Mouse (Mus musculus): ENCODE results near the gene Hsd17b14. TPM values are rescaled to one million over a fixed set of nuclear protein-coding genes. Genes with fewer than 3 reads are reported as not detected.
"Not testable (repeated sequence)": the region's sequence is repeated elsewhere in the genome, so short reads cannot be mapped to it uniquely, and the experiment has no call there.

The Hsd17b14 gene
- polyA plus RNA-seq, 1 experiment from 2014 or later = 0.14 TPM

GRCm38 (mm10) chr7:45521728-45522184 lies 32.9 kb upstream of the Hsd17b14 start:
- 0% methylated on average over 28 of the region's 28 CpGs for WGBS

GRCm38 (mm10) chr7:45522194-45522752 lies 32.4 kb upstream of the Hsd17b14 start:
- H3K9ac ChIP-seq = 0 out of 2 replicates have a peak overlapping the region, but pooled peaks have one; percentile 70
- peaks cover 3% of the 10 kb centered on the region; the same call in 1 of the 2 replicates for H3K36me3 ChIP-seq (ENCODE audit: poor library complexity, severe bottlenecking)
- peak overlapping the region; percentile 61 for H3K4me2 ChIP-seq
- H3K27ac ChIP-seq = no peak overlapping the region; the same call in 1 of the 2 replicates
- 58% methylated on average over 16 of the region's 16 CpGs for WGBS
- ATAC-seq = 0 out of 2 replicates have a peak, but pooled peaks have one; percentile 1
- peak overlapping the region; percentile 54 for H3K4me3 ChIP-seq
- peaks cover 33% of the 10 kb centered on the region for H3K4me1 ChIP-seq
- no peaks in the 10 kb centered on the region for H3K27me3 ChIP-seq
- no peaks in the 10 kb centered on the region for H3K9me3 ChIP-seq (replicated peaks)

More at GRCm38 (mm10) chr7:45521728-45522184, 32.9 kb upstream of the Hsd17b14 start:
- peak overlapping the region; percentile 54 for H3K4me3 ChIP-seq
- peak overlapping the region; percentile 70 for H3K9ac ChIP-seq
- H3K27ac ChIP-seq = peak overlapping the region; percentile 82
- no peaks in the 10 kb centered on the region for H3K9me3 ChIP-seq (replicated peaks)
- H3K4me1 ChIP-seq = peaks cover 33% of the 10 kb centered on the region
- H3K27me3 ChIP-seq = no peaks in the 10 kb centered on the region
- peak; percentile 92 for ATAC-seq
- H3K4me2 ChIP-seq = peak overlapping the region; percentile 61
- peaks cover 3% of the 10 kb centered on the region; the same call in 1 of the 2 replicates for H3K36me3 ChIP-seq (ENCODE audit: poor library complexity, severe bottlenecking)

GRCm38 (mm10) chr7:45522957-45523676 lies 31.6 kb upstream of the Hsd17b14 start:
- peaks cover 33% of the 10 kb centered on the region for H3K4me1 ChIP-seq
- H3K27me3 ChIP-seq = no peaks in the 10 kb centered on the region
- peak overlapping the region; percentile 21; the same call in 1 of the 2 replicates for H3K9ac ChIP-seq
- H3K4me2 ChIP-seq = no peak overlapping the region
- H3K9me3 ChIP-seq (replicated peaks) = no peaks in the 10 kb centered on the region
- no peak for ATAC-seq
- WGBS = 79% methylated on average over 18 of the region's 18 CpGs
- H3K36me3 ChIP-seq (ENCODE audit: poor library complexity, severe bottlenecking) = peaks cover 3% of the 10 kb centered on the region; the same call in 1 of the 2 replicates
- H3K27ac ChIP-seq = no peak overlapping the region
- no peak overlapping the region for H3K4me3 ChIP-seq

GRCm38 (mm10) chr7:45523678-45524170 lies 31.0 kb upstream of the Hsd17b14 start:
- 82% methylated on average over 13 of the region's 13 CpGs for WGBS

GRCm38 (mm10) chr7:45524841-45525621 lies 29.7 kb upstream of the Hsd17b14 start:
- Histone ChIP-seq H3K4me2 (peak overlapping the region; percentile 83), H3K9ac (peak overlapping the region; percentile 83)

More at GRCm38 (mm10) chr7:45523678-45524170, 31.0 kb upstream of the Hsd17b14 start:
- Histone ChIP-seq H3K27me3 (no peaks in the 10 kb centered on the region), H3K4me1 (peaks cover 33% of the 10 kb centered on the region), H3K27ac (no peak overlapping the region), H3K4me2 (no peak overlapping the region), H3K4me3 (no peak overlapping the region), H3K9ac (peak overlapping the region; percentile 21; the same call in 1 of the 2 replicates), H3K9me3 (replicated peaks) (no peaks in the 10 kb centered on the region), H3K36me3 (ENCODE audit: poor library complexity, severe bottlenecking) (peaks cover 3% of the 10 kb centered on the region; the same call in 1 of the 2 replicates)
- ATAC-seq = no peak

GRCm38 (mm10) chr7:45525809-45526473 lies 28.8 kb upstream of the Hsd17b14 start, which contains the start of the genes Ppp1r15a and Plekha4:
TSS of gene Ppp1r15a (minus strand) at chr7:45526268.
TSS of gene Plekha4 (plus strand) at chr7:45526330.
- peak; percentile 77 for ATAC-seq
- Histone ChIP-seq H3K9ac (peak within 1 kb of the TSS; percentile 83), H3K27me3 (no peaks in the 10 kb centered on the region), H3K9me3 (replicated peaks) (no peaks in the 10 kb centered on the region), H3K27ac (peak within 1 kb of the TSS; percentile 61), H3K4me2 (peak within 1 kb of the TSS; percentile 83), H3K36me3 (ENCODE audit: poor library complexity, severe bottlenecking) (peaks cover 3% of the 10 kb centered on the region; the same call in 1 of the 2 replicates), H3K4me1 (peaks cover 33% of the 10 kb centered on the region), H3K4me3 (peak within 1 kb of the TSS; percentile 75)
- under 1% methylated on average over 54 of the region's 54 CpGs for WGBS

More at GRCm38 (mm10) chr7:45524841-45525621, 29.7 kb upstream of the Hsd17b14 start:
- Histone ChIP-seq H3K4me1 (peaks cover 33% of the 10 kb centered on the region), H3K27me3 (no peaks in the 10 kb centered on the region), H3K9me3 (replicated peaks) (no peaks in the 10 kb centered on the region), H3K27ac (no peak overlapping the region), H3K36me3 (ENCODE audit: poor library complexity, severe bottlenecking) (peaks cover 3% of the 10 kb centered on the region; the same call in 1 of the 2 replicates), H3K4me3 (peak overlapping the region; percentile 75)
- ATAC-seq = no peak
- 39% methylated on average over 12 of the region's 12 CpGs for WGBS

GRCm38 (mm10) chr7:45526474-45527120 lies 28.1 kb upstream of the Hsd17b14 start:
- 24% methylated on average over 7 of the region's 7 CpGs for WGBS
- H3K4me1 ChIP-seq = peaks cover 30% of the 10 kb centered on the region
- H3K9me3 ChIP-seq (replicated peaks) = no peaks in the 10 kb centered on the region
- H3K36me3 ChIP-seq (ENCODE audit: poor library complexity, severe bottlenecking) = peaks cover 3% of the 10 kb centered on the region; the same call in 1 of the 2 replicates
- peak overlapping the region; percentile 83 for H3K4me2 ChIP-seq
- peak overlapping the region; percentile 75 for H3K4me3 ChIP-seq
- no peak for ATAC-seq
- H3K27me3 ChIP-seq = no peaks in the 10 kb centered on the region
- H3K9ac ChIP-seq = peak overlapping the region; percentile 83
- H3K27ac ChIP-seq = peak overlapping the region; percentile 37; the same call in 1 of the 2 replicates

GRCm38 (mm10) chr7:45527169-45527568 lies 27.5 kb upstream of the Hsd17b14 start:
- not testable (repeated sequence) for ATAC-seq; H3K9ac ChIP-seq; H3K4me2 ChIP-seq; H3K9me3 ChIP-seq (replicated peaks); H3K27me3 ChIP-seq; H3K27ac ChIP-seq; H3K4me3 ChIP-seq; H3K36me3 ChIP-seq (ENCODE audit: poor library complexity, severe bottlenecking)
- peaks cover 29% of the 10 kb centered on the region for H3K4me1 ChIP-seq
- 91% methylated on average over 6 of the region's 6 CpGs for WGBS

GRCm38 (mm10) chr7:45529461-45529860 lies 25.2 kb upstream of the Hsd17b14 start:
- Histone ChIP-seq H3K36me3 (ENCODE audit: poor library complexity, severe bottlenecking) (peaks cover 1% of the 10 kb centered on the region; the same call in 1 of the 2 replicates), H3K9me3 (replicated peaks) (no peaks in the 10 kb centered on the region), H3K9ac (no peak overlapping the region), H3K27me3 (no peaks in the 10 kb centered on the region), H3K27ac (no peak overlapping the region), H3K4me3 (no peak overlapping the region), H3K4me2 (no peak overlapping the region), H3K4me1 (peaks cover 14% of the 10 kb centered on the region)
- WGBS = 21% methylated on average over 6 of the region's 6 CpGs
- no peak for ATAC-seq

- Histone ChIP-seq H3K27me3 (no peaks in the 10 kb centered on the region), H3K27ac (no peak overlapping the region), H3K9ac (no peak overlapping the region), H3K4me3 (no peak overlapping the region), H3K9me3 (replicated peaks) (no peaks in the 10 kb centered on the region), H3K4me2 (no peak overlapping the region), H3K4me1 (peaks cover 2% of the 10 kb centered on the region), H3K36me3 (ENCODE audit: poor library complexity, severe bottlenecking) (no peaks in the 10 kb centered on the region)
- 79% methylated on average over 2 of the region's 2 CpGs for WGBS
- no peak for ATAC-seq
Measured at GRCm38 (mm10) chr7:45530643-45531042, 24.1 kb upstream of the Hsd17b14 start.

Measured in forebrain, embryonic 13.5 days (tissue).